Mouse (Mus musculus): ENCODE data around the gene Olfr1163. TPM values are rescaled to one million over a fixed set of nuclear protein-coding genes. Genes with fewer than 3 reads are reported as not detected.
"Not testable (repeated sequence)": the region's sequence is repeated elsewhere in the genome, so short reads cannot be mapped to it uniquely, and the experiment has no call there.

Gene Olfr1163
- not detected in 2 replicates for polyA plus RNA-seq (2015; fragmentation: Nextera tagmentation; extraction: Ambion mirVana)

GRCm38 (mm10) chr2:88071730-88072129 lies at the start of gene Olfr1163:
Gene Olfr1163 (minus strand): TSS chr2:88071830.
- TF ChIP-seq CTCF (IDR thresholded peaks at IDR 0.05; ENCODE audit: low read depth) = no peak
- no peaks in the 10 kb centered on the region for H3K4me1 ChIP-seq (replicated peaks; ENCODE audit: control insufficient read depth, insufficient read depth, low read length)
- H3K4me2 ChIP-seq (replicated peaks; ENCODE audit: low read depth) = no peak within 1 kb of the TSS
- no peak within 1 kb of the TSS for H3K27ac ChIP-seq (ENCODE audit: low read depth, low read length)
- H3K9ac ChIP-seq (ENCODE audit: low read depth, low read length) = no peak within 1 kb of the TSS
- ATAC-seq = no peak
- H3K4me3 ChIP-seq (ENCODE audit: low read depth, low read length) = no peak within 1 kb of the TSS
- H3K36me3 ChIP-seq (ENCODE audit: control insufficient read depth, insufficient read depth) = no peaks in the 10 kb centered on the region
- no peaks in the 10 kb centered on the region for H3K9me3 ChIP-seq (ENCODE audit: control insufficient read depth)
- H3K27me3 ChIP-seq (replicated peaks; ENCODE audit: control insufficient read depth, insufficient read depth, low read length) = no peaks in the 10 kb centered on the region

GRCm38 (mm10) chr2:88093866-88094265 lies 22.2 kb upstream of the Olfr1163 start, which contains the start of gene Olfr1164:
Gene Olfr1164 (minus strand): TSS chr2:88093966.
- H3K4me3 ChIP-seq (ENCODE audit: low read depth, low read length) = no peak within 1 kb of the TSS
- H3K27ac ChIP-seq (ENCODE audit: low read depth, low read length) = no peak within 1 kb of the TSS
- H3K27me3 ChIP-seq (replicated peaks; ENCODE audit: control insufficient read depth, insufficient read depth, low read length) = no peaks in the 10 kb centered on the region
- no peak for ATAC-seq
- no peaks in the 10 kb centered on the region for H3K4me1 ChIP-seq (replicated peaks; ENCODE audit: control insufficient read depth, insufficient read depth, low read length)
- WGBS = 61% methylated on average over 4 of the region's 4 CpGs
- no peak within 1 kb of the TSS for H3K4me2 ChIP-seq (replicated peaks; ENCODE audit: low read depth)
- no peaks in the 10 kb centered on the region for H3K9me3 ChIP-seq (ENCODE audit: control insufficient read depth)
- TF ChIP-seq CTCF (IDR thresholded peaks at IDR 0.05; ENCODE audit: low read depth) = no peak
- H3K9ac ChIP-seq (ENCODE audit: low read depth, low read length) = no peak within 1 kb of the TSS
- H3K36me3 ChIP-seq (ENCODE audit: control insufficient read depth, insufficient read depth) = no peaks in the 10 kb centered on the region

- no peaks in the 10 kb centered on the region for H3K4me1 ChIP-seq (replicated peaks; ENCODE audit: control insufficient read depth, insufficient read depth, low read length)
- H3K27me3 ChIP-seq (replicated peaks; ENCODE audit: control insufficient read depth, insufficient read depth, low read length) = no peaks in the 10 kb centered on the region
- H3K4me3 ChIP-seq (ENCODE audit: low read depth, low read length) = no peak overlapping the region
- H3K9ac ChIP-seq (ENCODE audit: low read depth, low read length) = no peak overlapping the region
- H3K27ac ChIP-seq (ENCODE audit: low read depth, low read length) = no peak overlapping the region
- H3K4me2 ChIP-seq (replicated peaks; ENCODE audit: low read depth) = no peak overlapping the region
- 0 out of 2 replicates have a peak, but pooled peaks cover 4% of the 10 kb centered on the region for H3K9me3 ChIP-seq (ENCODE audit: control insufficient read depth)
- TF ChIP-seq CTCF (IDR thresholded peaks at IDR 0.05; ENCODE audit: low read depth) = no peak
- ATAC-seq = no peak
- 88% methylated on average over 2 of the region's 2 CpGs for WGBS
- H3K36me3 ChIP-seq (ENCODE audit: control insufficient read depth, insufficient read depth) = no peaks in the 10 kb centered on the region
Observed at GRCm38 (mm10) chr2:88063587-88063986, 8.0 kb downstream of the Olfr1163 start.

GRCm38 (mm10) chr2:88051029-88051428 lies 20.6 kb downstream of the Olfr1163 start, which contains the start of gene Olfr1162:
Gene Olfr1162 (minus strand): TSS chr2:88051129.
- no peak within 1 kb of the TSS for H3K27ac ChIP-seq (ENCODE audit: low read depth, low read length)
- no peaks in the 10 kb centered on the region for H3K27me3 ChIP-seq (replicated peaks; ENCODE audit: control insufficient read depth, insufficient read depth, low read length)
- no peaks in the 10 kb centered on the region for H3K9me3 ChIP-seq (ENCODE audit: control insufficient read depth)
- H3K4me1 ChIP-seq (replicated peaks; ENCODE audit: control insufficient read depth, insufficient read depth, low read length) = no peaks in the 10 kb centered on the region
- no peaks in the 10 kb centered on the region for H3K36me3 ChIP-seq (ENCODE audit: control insufficient read depth, insufficient read depth)
- H3K4me2 ChIP-seq (replicated peaks; ENCODE audit: low read depth) = no peak within 1 kb of the TSS
- H3K4me3 ChIP-seq (ENCODE audit: low read depth, low read length) = no peak within 1 kb of the TSS
- WGBS = 83% methylated on average over 1 of the region's 1 CpGs
- no peak for ATAC-seq
- TF ChIP-seq CTCF (IDR thresholded peaks at IDR 0.05; ENCODE audit: low read depth) = no peak
- no peak within 1 kb of the TSS for H3K9ac ChIP-seq (ENCODE audit: low read depth, low read length)

- TF ChIP-seq CTCF (IDR thresholded peaks at IDR 0.05; ENCODE audit: low read depth) = no peak
- Histone ChIP-seq H3K4me1 (replicated peaks; ENCODE audit: control insufficient read depth, insufficient read depth, low read length) (no peaks in the 10 kb centered on the region), H3K36me3 (ENCODE audit: control insufficient read depth, insufficient read depth) (no peaks in the 10 kb centered on the region), H3K27me3 (replicated peaks; ENCODE audit: control insufficient read depth, insufficient read depth, low read length) (no peaks in the 10 kb centered on the region), H3K4me3 (ENCODE audit: low read depth, low read length) (no peak within 1 kb of the TSS), H3K4me2 (replicated peaks; ENCODE audit: low read depth) (no peak within 1 kb of the TSS), H3K27ac (ENCODE audit: low read depth, low read length) (no peak within 1 kb of the TSS), H3K9ac (ENCODE audit: low read depth, low read length) (no peak within 1 kb of the TSS), H3K9me3 (ENCODE audit: control insufficient read depth) (no peaks in the 10 kb centered on the region)
- ATAC-seq = no peak
Observed at GRCm38 (mm10) chr2:88037599-88037998, 34.0 kb downstream of the Olfr1163 start, which contains the start of gene Olfr73. Gene Olfr73 (minus strand): TSS chr2:88037699.

- not testable (repeated sequence) for H3K4me1 ChIP-seq (replicated peaks; ENCODE audit: control insufficient read depth, insufficient read depth, low read length); H3K4me3 ChIP-seq (ENCODE audit: low read depth, low read length); ATAC-seq; H3K36me3 ChIP-seq (ENCODE audit: control insufficient read depth, insufficient read depth); H3K4me2 ChIP-seq (replicated peaks; ENCODE audit: low read depth); H3K27me3 ChIP-seq (replicated peaks; ENCODE audit: control insufficient read depth, insufficient read depth, low read length); H3K27ac ChIP-seq (ENCODE audit: low read depth, low read length); H3K9me3 ChIP-seq (ENCODE audit: control insufficient read depth); H3K9ac ChIP-seq (ENCODE audit: low read depth, low read length)
- WGBS = 69% methylated on average over 1 of the region's 1 CpGs
Observed at GRCm38 (mm10) chr2:88022474-88022873, 49.2 kb downstream of the Olfr1163 start, which contains the start of gene Olfr1161. Gene Olfr1161 (plus strand): TSS chr2:88022774.

Other genes starting within 250 kb of the Olfr1163 start
- gene Olfr1148, start 241.3 kb downstream of the Olfr1163 start, polyA plus RNA-seq (2015; fragmentation: Nextera tagmentation; extraction: Ambion mirVana) = not detected in 2 replicates
- gene Olfr1150-ps1, start 227.8 kb downstream of the Olfr1163 start, polyA plus RNA-seq (2015; fragmentation: Nextera tagmentation; extraction: Ambion mirVana) = not detected in 2 replicates
- not detected in 2 replicates for gene Olfr1151, start 216.0 kb downstream of the Olfr1163 start, polyA plus RNA-seq (2015; fragmentation: Nextera tagmentation; extraction: Ambion mirVana)
- gene Olfr1152, start 205.3 kb downstream of the Olfr1163 start, polyA plus RNA-seq (2015; fragmentation: Nextera tagmentation; extraction: Ambion mirVana) = not detected in 2 replicates
- not detected in 2 replicates for gene Olfr1153, start 176.9 kb downstream of the Olfr1163 start, polyA plus RNA-seq (2015; fragmentation: Nextera tagmentation; extraction: Ambion mirVana)
- gene Olfr1154, start 166.7 kb downstream of the Olfr1163 start, polyA plus RNA-seq (2015; fragmentation: Nextera tagmentation; extraction: Ambion mirVana) = not detected in 2 replicates
- gene Olfr1155, start 126.7 kb downstream of the Olfr1163 start, polyA plus RNA-seq (2015; fragmentation: Nextera tagmentation; extraction: Ambion mirVana) = not detected in 2 replicates
- gene Olfr1156, start 118.7 kb downstream of the Olfr1163 start, polyA plus RNA-seq (2015; fragmentation: Nextera tagmentation; extraction: Ambion mirVana) = not detected in 2 replicates
- not detected in 2 replicates for gene Olfr1157, start 103.5 kb downstream of the Olfr1163 start, polyA plus RNA-seq (2015; fragmentation: Nextera tagmentation; extraction: Ambion mirVana)
- gene Olfr74, start 97.2 kb downstream of the Olfr1163 start, polyA plus RNA-seq (2015; fragmentation: Nextera tagmentation; extraction: Ambion mirVana) = not detected in 2 replicates
- not detected in 2 replicates for gene Olfr1158, start 81.7 kb downstream of the Olfr1163 start, polyA plus RNA-seq (2015; fragmentation: Nextera tagmentation; extraction: Ambion mirVana)
- gene Olfr1160, start 63.6 kb downstream of the Olfr1163 start, polyA plus RNA-seq (2015; fragmentation: Nextera tagmentation; extraction: Ambion mirVana) = not detected in 2 replicates
- not detected in 2 replicates for gene Olfr1161, start 49.1 kb downstream of the Olfr1163 start, polyA plus RNA-seq (2015; fragmentation: Nextera tagmentation; extraction: Ambion mirVana)
- not detected in 2 replicates for gene Olfr73, start 34.1 kb downstream of the Olfr1163 start, polyA plus RNA-seq (2015; fragmentation: Nextera tagmentation; extraction: Ambion mirVana)
- not detected in 2 replicates for gene Olfr1162, start 20.7 kb downstream of the Olfr1163 start, polyA plus RNA-seq (2015; fragmentation: Nextera tagmentation; extraction: Ambion mirVana)
- gene Olfr1164, start 22.1 kb upstream of the Olfr1163 start, polyA plus RNA-seq (2015; fragmentation: Nextera tagmentation; extraction: Ambion mirVana) = not detected in 2 replicates
- not detected in 2 replicates for gene Olfr1166, start 56.4 kb upstream of the Olfr1163 start, polyA plus RNA-seq (2015; fragmentation: Nextera tagmentation; extraction: Ambion mirVana)
- gene Olfr1167, start 83.4 kb upstream of the Olfr1163 start, polyA plus RNA-seq (2015; fragmentation: Nextera tagmentation; extraction: Ambion mirVana) = not detected in 2 replicates
- not detected in 2 replicates for gene Olfr1168, start 110.0 kb upstream of the Olfr1163 start, polyA plus RNA-seq (2015; fragmentation: Nextera tagmentation; extraction: Ambion mirVana)
- gene Olfr1170, start 156.5 kb upstream of the Olfr1163 start, polyA plus RNA-seq (2015; fragmentation: Nextera tagmentation; extraction: Ambion mirVana) = not detected in 2 replicates
- gene Olfr1173, start 208.0 kb upstream of the Olfr1163 start, polyA plus RNA-seq (2015; fragmentation: Nextera tagmentation; extraction: Ambion mirVana) = 0.03 TPM in 1 of 2 replicates, not detected in the other
- gene Olfr1174-ps, start 243.3 kb upstream of the Olfr1163 start, polyA plus RNA-seq (2015; fragmentation: Nextera tagmentation; extraction: Ambion mirVana) = not detected in 2 replicates

All from intestine, postnatal 0 days (tissue).